Mouse (Mus musculus) hindbrain, embryonic 10.5 days (tissue): ENCODE results near the gene Qrfp. TPM values are rescaled to one million over a fixed set of nuclear protein-coding genes. Genes with fewer than 3 reads are reported as not detected.

Source experiments
- DNase-seq: peaks from one replicate; pipeline ENCODE4 v3.0.0-alpha.2; 2017; ENCODE audit warnings: low spot score
- H3K27ac ChIP-seq: fragments of 300-500 bp; sonication (generic); 2 replicates; pipeline ENCODE4 v1.5.1; 2016; ENCODE audit warnings: mild to moderate bottlenecking, moderate library complexity
- H3K27me3 ChIP-seq: fragments of 300-500 bp; sonication (generic); 2 replicates; pipeline ENCODE4 v1.6.1; 2016; ENCODE audit warnings: mild to moderate bottlenecking; ENCODE audit not compliant: poor library complexity, insufficient read depth, severe bottlenecking
- H3K36me3 ChIP-seq: fragments of 300-500 bp; sonication (generic); 2 replicates; pipeline ENCODE4 v1.6.1; 2016; ENCODE audit warnings: mild to moderate bottlenecking, moderate library complexity
- H3K4me1 ChIP-seq: fragments of 300-500 bp; sonication (generic); replicated peaks from 2 replicates; pipeline ENCODE4 v1.6.1; 2016; ENCODE audit warnings: mild to moderate bottlenecking
- H3K4me3 ChIP-seq: fragments of 300-500 bp; sonication (generic); 2 replicates; pipeline ENCODE4 v1.5.1; 2016; ENCODE audit warnings: mild to moderate bottlenecking, moderate library complexity
- H3K9me3 ChIP-seq: fragments of 300-500 bp; sonication (generic); 2 replicates; pipeline ENCODE4 v1.6.1; 2016; ENCODE audit warnings: mild to moderate bottlenecking, moderate library complexity
- WGBS: fragments of 180-500 bp; shearing (Covaris S2); methylation state at CpG from one replicate; pipeline ENCODE4 v1.1.7; 2016; 5-methylcytosine and 5-hydroxymethylcytosine counted together
- polyA plus RNA-seq: library from polyadenylated mRNA; unstranded; fragments of >200 nt; fragmentation: Nextera tagmentation; extraction: Ambion mirVana; gene quantifications from 2 replicates; pipeline ENCODE4 v1.2.1, GENCODE M21; 2016

Gene Qrfp
- 0.12 and 0.20 TPM in 2 replicates for polyA plus RNA-seq

- no peak for DNase-seq
- 33% methylated on average over 12 of the region's 12 CpGs for WGBS
- H3K27ac ChIP-seq = peak within 1 kb of the TSS; percentile 62; the same call in 1 of the 2 replicates
Measured at GRCm38 (mm10) chr2:31810444-31810843, at the start of gene Qrfp. Gene Qrfp, minus strand, starts transcription at chr2:31810580.

DNA sequence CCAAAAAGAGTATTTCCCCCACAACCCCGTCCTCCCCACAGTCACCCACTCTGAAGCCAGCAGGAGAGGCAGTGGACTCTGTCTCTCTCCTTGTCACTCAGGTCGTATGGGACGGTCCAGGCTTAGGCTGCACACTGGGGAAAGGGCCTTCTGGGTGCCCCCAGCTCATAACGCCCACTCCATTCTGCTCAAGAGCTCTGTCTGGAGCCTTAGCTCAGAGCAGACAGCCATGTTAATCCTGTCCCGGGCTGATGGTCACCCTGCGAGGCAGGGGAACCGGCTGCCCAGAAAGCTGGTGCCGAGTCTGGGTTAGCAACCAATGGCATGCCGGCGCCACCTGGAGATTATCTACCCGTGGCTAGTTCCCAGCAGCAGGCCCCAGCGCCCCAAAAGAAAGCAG, 48.1 kb upstream of the Qrfp start:
- Histone ChIP-seq H3K4me1 (peaks cover 53% of the 10 kb centered on the region), H3K27ac (peak overlapping the region; percentile 9; the same call in 1 of the 2 replicates), H3K36me3 (no peaks in the 10 kb centered on the region), H3K4me3 (no peak overlapping the region), H3K9me3 (no peaks in the 10 kb centered on the region), H3K27me3 (peaks cover 41% of the 10 kb centered on the region)
- DNase-seq = no peak
- WGBS = 15% methylated on average over 12 of the region's 12 CpGs

More at GRCm38 (mm10) chr2:31810444-31810843, at the start of gene Qrfp:
- Histone ChIP-seq H3K4me1 (peaks cover 65% of the 10 kb centered on the region), H3K9me3 (no peaks in the 10 kb centered on the region), H3K4me3 (no peak within 1 kb of the TSS), H3K27me3 (peaks cover 20% of the 10 kb centered on the region; the same call in 1 of the 2 replicates), H3K36me3 (no peaks in the 10 kb centered on the region)

DNA sequence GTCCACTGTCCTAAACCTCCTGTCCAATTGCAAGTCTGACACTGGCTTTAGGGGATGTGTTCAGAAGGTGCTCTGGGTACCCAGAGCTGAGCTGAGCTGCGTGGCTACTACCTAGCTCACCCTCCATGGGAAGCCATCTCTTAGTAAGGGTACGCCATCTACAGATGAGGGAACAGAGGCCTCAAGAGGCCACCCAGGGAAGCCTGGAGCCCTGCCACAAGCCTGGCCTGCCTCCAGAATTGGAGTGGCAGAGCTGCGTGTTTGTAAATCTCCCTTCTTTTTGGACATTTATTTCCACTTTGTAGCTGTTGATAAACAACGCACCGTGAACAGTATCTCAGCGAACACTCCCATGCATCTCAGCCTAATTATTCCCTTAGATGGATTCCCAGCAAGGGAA, 46.8 kb upstream of the Qrfp start:
- peaks cover 53% of the 10 kb centered on the region for H3K4me1 ChIP-seq
- H3K27me3 ChIP-seq = peaks cover 41% of the 10 kb centered on the region
- no peaks in the 10 kb centered on the region for H3K9me3 ChIP-seq
- no peak overlapping the region for H3K27ac ChIP-seq
- DNase-seq = no peak
- WGBS = 83% methylated on average over 6 of the region's 6 CpGs
- H3K4me3 ChIP-seq = no peak overlapping the region
- H3K36me3 ChIP-seq = no peaks in the 10 kb centered on the region

DNA sequence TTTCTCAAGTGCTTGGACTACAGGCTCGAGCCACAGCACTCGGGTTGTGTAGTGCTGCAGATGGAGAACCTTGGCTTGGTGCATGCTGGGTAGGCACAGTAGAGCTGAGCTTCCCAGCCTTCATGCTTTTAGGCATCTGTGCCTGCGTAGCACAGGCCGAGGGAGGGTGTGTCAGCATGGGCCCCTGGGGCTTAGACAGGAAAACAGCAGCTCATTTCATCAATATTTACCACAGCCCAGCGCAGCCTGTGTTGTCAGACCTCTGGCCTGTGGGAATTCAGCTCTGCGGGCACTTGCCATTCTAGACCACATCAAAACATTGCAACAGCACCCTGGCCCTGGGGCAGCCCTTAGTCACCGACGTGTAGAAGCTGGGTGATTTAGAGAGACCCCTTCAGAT, 45.6 kb upstream of the Qrfp start:
- Histone ChIP-seq H3K27me3 (peaks cover 45% of the 10 kb centered on the region), H3K4me1 (peaks cover 65% of the 10 kb centered on the region), H3K27ac (no peak overlapping the region), H3K36me3 (no peaks in the 10 kb centered on the region), H3K9me3 (no peaks in the 10 kb centered on the region), H3K4me3 (no peak overlapping the region)
- 67% methylated on average over 8 of the region's 8 CpGs for whole genome bisulfite sequencing
- DNase-seq = no peak

GRCm38 (mm10) chr2:31850141-31850540, 39.8 kb upstream of the Qrfp start:
- Histone ChIP-seq H3K27me3 (peaks cover 38% of the 10 kb centered on the region), H3K27ac (no peak overlapping the region), H3K9me3 (no peaks in the 10 kb centered on the region), H3K36me3 (no peaks in the 10 kb centered on the region), H3K4me3 (no peak overlapping the region), H3K4me1 (peaks cover 70% of the 10 kb centered on the region)
- peak; percentile 62 for DNase-seq
- WGBS = 26% methylated on average over 12 of the region's 12 CpGs

- WGBS = 22% methylated on average over 6 of the region's 6 CpGs
- no peak for DNase-seq
- Histone ChIP-seq H3K36me3 (no peaks in the 10 kb centered on the region), H3K27me3 (peaks cover 60% of the 10 kb centered on the region), H3K4me1 (peaks cover 70% of the 10 kb centered on the region), H3K4me3 (no peak overlapping the region), H3K9me3 (no peaks in the 10 kb centered on the region), H3K27ac (peak overlapping the region; percentile 5; the same call in 1 of the 2 replicates)
Measured at GRCm38 (mm10) chr2:31847908-31848307, 37.5 kb upstream of the Qrfp start.

DNA sequence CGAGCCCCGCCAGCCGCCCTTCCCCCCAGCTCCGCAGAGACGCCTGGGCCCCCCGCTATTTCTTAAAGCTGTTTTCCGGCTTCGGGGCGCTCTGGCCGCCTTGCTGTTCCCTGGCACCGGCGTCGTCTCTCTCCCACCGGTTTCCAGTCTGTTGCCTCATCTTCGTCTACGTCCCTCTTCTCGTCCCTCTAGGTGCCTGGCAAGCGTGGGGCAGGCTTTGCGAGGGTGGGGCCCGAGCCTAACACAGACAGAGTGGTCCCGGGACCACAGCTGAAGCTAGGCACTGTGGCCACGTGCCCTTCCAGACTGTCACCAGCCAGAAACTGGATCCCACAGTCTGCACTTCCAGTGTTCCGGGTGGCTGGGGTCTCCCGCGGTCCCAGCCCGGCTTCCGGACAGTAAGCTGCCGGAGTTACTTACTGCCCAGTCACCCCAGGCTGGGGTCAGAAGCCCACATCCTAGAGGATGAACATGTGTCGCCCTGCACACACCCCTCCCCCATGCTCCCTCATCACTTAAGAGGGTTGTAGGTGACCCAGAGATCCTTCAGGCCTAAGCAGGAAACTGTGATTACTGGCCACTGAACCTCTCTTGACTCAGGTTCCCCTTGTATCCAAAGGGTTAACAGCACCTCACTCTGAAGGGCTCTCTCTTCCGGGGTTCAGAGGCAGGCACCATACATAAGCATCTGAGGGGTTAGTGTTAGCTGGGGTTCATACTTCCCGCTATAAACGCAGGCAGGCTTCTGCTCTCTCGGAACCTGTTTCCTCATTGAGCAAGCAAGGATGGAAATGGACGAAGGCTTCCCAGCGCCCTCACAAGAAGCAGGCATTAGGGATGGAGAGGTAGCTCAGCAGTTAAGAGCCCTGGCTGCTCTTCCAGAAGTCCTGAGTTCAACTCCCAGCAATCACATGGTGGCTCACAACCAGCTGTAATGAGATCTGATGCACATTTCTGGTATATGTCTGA, 36.6 kb upstream of the Qrfp start:
- Histone ChIP-seq H3K4me1 (peaks cover 66% of the 10 kb centered on the region), H3K9me3 (no peaks in the 10 kb centered on the region), H3K27me3 (peaks cover 68% of the 10 kb centered on the region), H3K36me3 (no peaks in the 10 kb centered on the region), H3K4me3 (peak overlapping the region; percentile 67), H3K27ac (peak overlapping the region; percentile 74)
- peak; percentile 38 for DNase-seq
- WGBS = 4% methylated on average over 35 of the region's 35 CpGs

- peaks cover 73% of the 10 kb centered on the region for H3K27me3 ChIP-seq
- peak within 1 kb of the TSS; percentile 74 for H3K27ac ChIP-seq
- peak; percentile 46 for DNase-seq
- WGBS = under 1% methylated on average over 87 of the region's 88 CpGs
- no peaks in the 10 kb centered on the region for H3K36me3 ChIP-seq
- H3K9me3 ChIP-seq = no peaks in the 10 kb centered on the region
- H3K4me3 ChIP-seq = peak within 1 kb of the TSS; percentile 67
- peaks cover 57% of the 10 kb centered on the region for H3K4me1 ChIP-seq
Measured at GRCm38 (mm10) chr2:31845896-31846691, 35.7 kb upstream of the Qrfp start, which contains the start of gene Fibcd1. Gene Fibcd1, minus strand, starts transcription at chr2:31846005.

GRCm38 (mm10) chr2:31845512-31845895, 35.1 kb upstream of the Qrfp start:
- peaks cover 53% of the 10 kb centered on the region for H3K4me1 ChIP-seq
- H3K27me3 ChIP-seq = peaks cover 76% of the 10 kb centered on the region
- no peaks in the 10 kb centered on the region for H3K9me3 ChIP-seq
- peak overlapping the region; percentile 74 for H3K27ac ChIP-seq
- no peaks in the 10 kb centered on the region for H3K36me3 ChIP-seq
- H3K4me3 ChIP-seq = peak overlapping the region; percentile 67
- DNase-seq = peak; percentile 24
- WGBS = 2% methylated on average over 26 of the region's 26 CpGs

- 6% methylated on average over 10 of the region's 10 CpGs for WGBS
Measured at GRCm38 (mm10) chr2:31844729-31845136, 34.4 kb upstream of the Qrfp start.

DNA sequence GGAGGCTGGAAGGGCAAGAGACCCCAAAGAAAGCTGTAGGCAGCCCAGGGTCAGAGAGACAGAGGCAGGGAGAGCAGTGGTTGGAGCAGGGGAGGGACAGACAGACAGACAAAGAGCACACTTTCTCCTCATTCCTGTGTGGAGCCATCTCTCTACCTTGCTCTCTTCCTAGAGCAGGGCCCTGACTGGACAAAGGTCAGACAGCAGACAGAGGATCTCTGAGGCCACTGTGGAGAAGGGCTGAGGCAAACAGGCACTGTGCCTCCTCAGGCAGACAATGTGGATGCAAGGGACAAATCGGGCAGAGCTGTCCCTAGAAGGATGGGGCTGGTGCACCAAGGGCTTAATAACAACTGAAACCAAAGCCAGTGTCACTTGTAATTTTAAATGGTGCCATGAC, 28.5 kb upstream of the Qrfp start:
- peaks cover 74% of the 10 kb centered on the region for H3K27me3 ChIP-seq
- H3K27ac ChIP-seq = no peak overlapping the region
- no peak overlapping the region for H3K4me3 ChIP-seq
- 52% methylated on average over 1 of the region's 1 CpGs for WGBS
- no peak for DNase-seq
- H3K36me3 ChIP-seq = no peaks in the 10 kb centered on the region
- H3K4me1 ChIP-seq = peaks cover 47% of the 10 kb centered on the region
- H3K9me3 ChIP-seq = no peaks in the 10 kb centered on the region

More at GRCm38 (mm10) chr2:31844729-31845136, 34.4 kb upstream of the Qrfp start:
- H3K36me3 ChIP-seq = no peaks in the 10 kb centered on the region
- peaks cover 50% of the 10 kb centered on the region for H3K4me1 ChIP-seq
- peaks cover 84% of the 10 kb centered on the region for H3K27me3 ChIP-seq
- peak overlapping the region; percentile 67 for H3K4me3 ChIP-seq
- no peaks in the 10 kb centered on the region for H3K9me3 ChIP-seq
- DNase-seq = peak; percentile 29
- H3K27ac ChIP-seq = no peak overlapping the region

DNA sequence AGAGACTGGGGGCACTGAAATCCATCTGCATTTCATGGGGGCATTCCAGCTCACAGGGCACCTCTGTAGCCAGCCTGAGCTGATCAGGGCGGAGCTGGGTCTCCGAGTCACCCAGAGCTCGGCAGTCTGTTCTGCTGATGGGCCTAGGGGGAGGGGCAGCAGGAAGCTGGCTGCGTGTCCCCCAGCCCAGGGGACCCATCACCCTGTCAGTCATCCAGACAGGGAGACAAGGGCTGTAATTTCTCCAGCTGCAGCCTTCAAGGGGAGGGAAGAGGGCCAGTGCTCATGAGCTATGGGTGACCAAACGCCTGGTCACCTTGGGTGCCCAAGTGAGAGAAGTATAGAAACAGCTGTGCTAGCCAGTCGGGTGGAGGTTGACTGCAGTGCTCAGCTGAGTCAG, 26.6 kb upstream of the Qrfp start:
- peaks cover 45% of the 10 kb centered on the region for H3K4me1 ChIP-seq
- H3K4me3 ChIP-seq = no peak overlapping the region
- H3K36me3 ChIP-seq = no peaks in the 10 kb centered on the region
- 38% methylated on average over 6 of the region's 6 CpGs for WGBS
- peaks cover 58% of the 10 kb centered on the region for H3K27me3 ChIP-seq
- no peak for DNase-seq
- H3K27ac ChIP-seq = no peak overlapping the region
- H3K9me3 ChIP-seq = no peaks in the 10 kb centered on the region
